Mouse (Mus musculus) stomach, embryonic 15.5 days (tissue): ENCODE measurements around the gene Spata21. TPM values are rescaled to one million over a fixed set of nuclear protein-coding genes. Genes with fewer than 3 reads are reported as not detected.
A peak's percentile ranks its signal among the peaks of the same experiment; 100 is the strongest.

Experiments used
- ATAC-seq: fragments of 200-750 bp; cut with Nextera tagmentation; 2 replicates; pipeline ENCODE4 v1.8.0; 2017; ENCODE audit warnings: low read depth, moderate number of reproducible peaks, moderate TSS enrichment; ENCODE audit not compliant: insufficient read depth, low FRiP score
- H3K27ac ChIP-seq: fragments of 300-500 bp; sonication (generic); 2 replicates; pipeline ENCODE4 v1.5.1; 2015; ENCODE audit warnings: mild to moderate bottlenecking, inconsistent platforms
- H3K27me3 ChIP-seq: fragments of 300-500 bp; sonication (generic); replicated peaks from 2 replicates; pipeline ENCODE4 v1.6.1; 2015; ENCODE audit warnings: inconsistent platforms
- H3K36me3 ChIP-seq: fragments of 300-500 bp; sonication (generic); 2 replicates; pipeline ENCODE4 v1.6.1; 2015; ENCODE audit warnings: inconsistent platforms
- H3K4me1 ChIP-seq: fragments of 300-500 bp; sonication (generic); 2 replicates; pipeline ENCODE4 v1.6.1; 2015; ENCODE audit warnings: inconsistent platforms
- H3K4me2 ChIP-seq: fragments of 300-500 bp; sonication (generic); 2 replicates; pipeline ENCODE4 v1.6.1; 2015; ENCODE audit warnings: mild to moderate bottlenecking, inconsistent platforms
- H3K4me3 ChIP-seq: fragments of 300-500 bp; sonication (generic); replicated peaks from 2 replicates; pipeline ENCODE4 v1.5.1; 2015; ENCODE audit warnings: inconsistent platforms
- H3K9ac ChIP-seq: fragments of 300-500 bp; sonication (generic); 2 replicates; pipeline ENCODE4 v1.6.1; 2015; ENCODE audit warnings: inconsistent platforms
- H3K9me3 ChIP-seq: fragments of 300-500 bp; sonication (generic); 2 replicates; pipeline ENCODE4 v1.6.1; 2016; ENCODE audit warnings: inconsistent platforms
- WGBS: fragments of 180-500 bp; shearing (Covaris S2); methylation state at CpG from one replicate; pipeline ENCODE4 v1.1.7; 2015; 5-methylcytosine and 5-hydroxymethylcytosine counted together
- polyA plus RNA-seq: library from polyadenylated mRNA; unstranded; fragments of >200 nt; fragmentation: Nextera tagmentation; extraction: Ambion mirVana; gene quantifications from 2 replicates; pipeline ENCODE4 v1.2.1, GENCODE M21; 2015

The Spata21 gene
- polyA plus RNA-seq, 1 experiment from 2014 or later: 0.15 TPM

- WGBS: under 1% methylated on average over 67 of the region's 67 CpGs
- Histone ChIP-seq H3K9ac (peak within 1 kb of the TSS; percentile 93), H3K4me3 (peak within 1 kb of the TSS; percentile 93), H3K4me1 (peaks cover 16% of the 10 kb centered on the region), H3K4me2 (peak within 1 kb of the TSS; percentile 76), H3K27ac (peak within 1 kb of the TSS; percentile 72), H3K9me3 (no peaks in the 10 kb centered on the region), H3K27me3 (no peaks in the 10 kb centered on the region), H3K36me3 (peaks cover 4% of the 10 kb centered on the region; the same call in 1 of the 2 replicates)
- peak; percentile 89 for ATAC-seq
Observed at GRCm38 (mm10) chr4:141077681-141078509, 10.2 kb upstream of the Spata21 start, which contains the start of gene Necap2. Gene Necap2 (minus strand): TSS chr4:141078357.

DNA sequence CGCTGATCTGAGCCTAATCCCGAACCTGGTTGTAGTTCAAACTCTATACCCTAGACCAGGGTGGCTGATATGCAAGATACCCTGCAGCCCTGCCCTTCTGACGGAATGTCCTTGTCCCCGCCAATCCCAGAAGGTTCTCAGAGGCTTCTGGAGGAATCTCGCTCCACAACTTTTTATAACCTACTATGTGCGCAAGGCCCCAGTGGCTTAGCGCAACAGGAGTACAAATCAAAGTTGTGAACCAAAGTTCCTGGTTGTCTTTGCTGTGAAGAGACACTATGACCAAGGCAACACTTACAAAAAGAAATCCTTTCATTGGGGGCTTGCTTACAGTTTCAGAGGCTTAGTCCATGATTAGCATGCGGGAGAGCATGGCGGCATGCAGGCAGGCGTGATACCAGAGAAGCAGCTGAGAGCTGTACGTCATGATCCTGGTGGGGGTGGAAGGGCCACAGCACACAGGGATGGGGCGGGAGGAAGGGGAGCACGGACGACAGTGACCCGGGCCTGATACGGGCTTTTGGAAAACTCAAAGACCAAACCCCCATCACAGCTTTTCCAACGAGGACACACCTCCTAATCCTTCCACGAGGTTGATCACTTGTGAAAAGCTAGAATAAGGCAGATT lies 9.5 kb upstream of the Spata21 start:
- no peak overlapping the region for H3K27ac ChIP-seq
- no peaks in the 10 kb centered on the region for H3K27me3 ChIP-seq
- H3K4me3 ChIP-seq: peak overlapping the region; percentile 93
- H3K36me3 ChIP-seq: no peaks in the 10 kb centered on the region
- no peak overlapping the region for H3K4me2 ChIP-seq
- H3K4me1 ChIP-seq: peaks cover 16% of the 10 kb centered on the region
- no peak overlapping the region for H3K9ac ChIP-seq
- H3K9me3 ChIP-seq: no peaks in the 10 kb centered on the region
- WGBS: 70% methylated on average over 18 of the region's 18 CpGs
- ATAC-seq: no peak

DNA sequence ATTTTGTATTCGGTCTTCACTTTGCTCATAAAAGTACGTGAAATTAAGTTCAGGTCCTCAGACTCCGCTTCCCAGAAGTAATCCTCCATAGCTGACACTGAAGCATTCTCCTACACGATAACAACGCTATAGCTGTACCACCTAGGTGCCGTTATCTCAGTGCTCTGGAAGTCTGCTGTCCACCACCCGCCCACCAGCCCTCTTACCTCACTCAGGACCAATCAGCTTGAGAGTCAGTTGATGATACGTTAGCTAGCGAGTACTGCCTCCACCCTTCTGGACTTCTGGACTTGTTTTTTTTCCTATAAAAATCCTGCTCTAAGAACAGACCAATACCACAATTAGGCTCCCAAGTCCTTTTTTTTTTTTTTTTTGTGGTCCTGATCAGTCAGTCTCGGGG lies 1.3 kb upstream of the Spata21 start:
- H3K9ac ChIP-seq: no peak overlapping the region
- WGBS: 69% methylated on average over 10 of the region's 10 CpGs

GRCm38 (mm10) chr4:141088714-141089113 lies 581 bp downstream of the Spata21 start:
- no peak overlapping the region for H3K27ac ChIP-seq
- no peak overlapping the region for H3K4me2 ChIP-seq
- ATAC-seq: no peak
- H3K4me3 ChIP-seq: no peak overlapping the region
- WGBS: 59% methylated on average over 9 of the region's 9 CpGs
- H3K9me3 ChIP-seq: no peaks in the 10 kb centered on the region
- no peaks in the 10 kb centered on the region for H3K4me1 ChIP-seq
- H3K9ac ChIP-seq: no peak overlapping the region
- H3K36me3 ChIP-seq: no peaks in the 10 kb centered on the region
- H3K27me3 ChIP-seq: no peaks in the 10 kb centered on the region

More for the DNA sequence above, 1.3 kb upstream of the Spata21 start:
- H3K27ac ChIP-seq: no peak overlapping the region
- no peak overlapping the region for H3K4me2 ChIP-seq
- no peaks in the 10 kb centered on the region for H3K27me3 ChIP-seq
- ATAC-seq: peak; percentile 43; the same call in 1 of the 2 replicates
- H3K4me3 ChIP-seq: no peak overlapping the region
- H3K9me3 ChIP-seq: no peaks in the 10 kb centered on the region
- no peaks in the 10 kb centered on the region for H3K36me3 ChIP-seq
- H3K4me1 ChIP-seq: no peaks in the 10 kb centered on the region

GRCm38 (mm10) chr4:141095016-141095415 lies 6.9 kb downstream of the Spata21 start:
- WGBS: 76% methylated on average over 10 of the region's 10 CpGs
- Histone ChIP-seq H3K27ac (no peak overlapping the region), H3K9ac (no peak overlapping the region), H3K4me3 (no peak overlapping the region), H3K36me3 (no peaks in the 10 kb centered on the region), H3K9me3 (no peaks in the 10 kb centered on the region), H3K27me3 (no peaks in the 10 kb centered on the region), H3K4me1 (no peaks in the 10 kb centered on the region), H3K4me2 (no peak overlapping the region)
- no peak for ATAC-seq

- no peak overlapping the region for H3K9ac ChIP-seq
Observed at GRCm38 (mm10) chr4:141096710-141097109, 8.6 kb downstream of the Spata21 start.

DNA sequence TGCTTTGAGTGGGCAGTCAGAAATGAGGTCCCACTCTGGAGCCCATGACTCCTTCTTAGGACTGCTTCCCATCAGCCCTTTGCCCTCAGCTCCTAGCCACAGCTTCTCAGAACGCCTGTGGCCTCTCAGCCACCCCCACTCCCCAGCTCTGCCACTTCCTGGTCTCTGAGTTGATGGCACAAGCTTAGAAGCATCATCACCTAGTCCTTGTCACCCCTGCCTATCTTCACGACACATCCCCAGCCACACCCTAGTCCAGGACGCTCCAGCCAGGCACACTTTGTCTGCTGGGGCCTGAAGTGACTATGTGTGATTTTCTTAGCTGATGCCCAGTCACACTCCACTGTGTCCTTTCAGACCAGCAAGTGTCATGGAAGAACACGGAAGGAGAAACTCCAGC lies 10.8 kb downstream of the Spata21 start:
- WGBS: 71% methylated on average over 4 of the region's 4 CpGs
- Histone ChIP-seq H3K9me3 (no peaks in the 10 kb centered on the region), H3K4me1 (no peaks in the 10 kb centered on the region), H3K4me2 (no peak overlapping the region), H3K36me3 (no peaks in the 10 kb centered on the region), H3K27me3 (no peaks in the 10 kb centered on the region), H3K4me3 (no peak overlapping the region), H3K27ac (no peak overlapping the region), H3K9ac (no peak overlapping the region)
- no peak for ATAC-seq

More at GRCm38 (mm10) chr4:141096710-141097109, 8.6 kb downstream of the Spata21 start:
- no peak overlapping the region for H3K27ac ChIP-seq
- H3K27me3 ChIP-seq: no peaks in the 10 kb centered on the region
- H3K4me2 ChIP-seq: no peak overlapping the region
- no peak for ATAC-seq
- WGBS: 15% methylated on average over 9 of the region's 9 CpGs
- no peaks in the 10 kb centered on the region for H3K9me3 ChIP-seq
- no peak overlapping the region for H3K4me3 ChIP-seq
- no peaks in the 10 kb centered on the region for H3K36me3 ChIP-seq
- H3K4me1 ChIP-seq: no peaks in the 10 kb centered on the region

DNA sequence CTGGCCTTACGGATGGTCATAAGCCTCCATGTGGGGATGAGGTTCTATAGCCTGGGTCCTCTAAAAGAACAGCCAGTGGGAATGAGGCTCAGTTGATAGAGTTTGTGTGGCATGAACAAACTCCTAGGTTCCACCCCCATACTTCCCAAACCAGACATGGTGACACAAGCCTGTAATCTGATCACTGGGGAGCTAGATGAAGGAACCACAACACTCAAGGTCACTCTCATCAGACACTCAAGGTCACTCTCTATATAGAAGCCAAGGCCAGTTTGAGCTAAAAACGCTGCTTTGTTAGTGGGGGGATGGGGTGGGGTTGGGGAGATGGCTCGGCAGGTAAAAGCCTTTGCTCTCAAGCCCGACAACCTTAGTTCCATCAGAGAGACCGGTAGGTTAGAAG lies 11.8 kb downstream of the Spata21 start:
- Histone ChIP-seq H3K4me1 (no peaks in the 10 kb centered on the region), H3K4me3 (no peak overlapping the region), H3K4me2 (no peak overlapping the region), H3K9ac (no peak overlapping the region), H3K36me3 (no peaks in the 10 kb centered on the region), H3K27me3 (no peaks in the 10 kb centered on the region), H3K27ac (no peak overlapping the region), H3K9me3 (no peaks in the 10 kb centered on the region)
- no peak for ATAC-seq
- 67% methylated on average over 5 of the region's 5 CpGs for WGBS

DNA sequence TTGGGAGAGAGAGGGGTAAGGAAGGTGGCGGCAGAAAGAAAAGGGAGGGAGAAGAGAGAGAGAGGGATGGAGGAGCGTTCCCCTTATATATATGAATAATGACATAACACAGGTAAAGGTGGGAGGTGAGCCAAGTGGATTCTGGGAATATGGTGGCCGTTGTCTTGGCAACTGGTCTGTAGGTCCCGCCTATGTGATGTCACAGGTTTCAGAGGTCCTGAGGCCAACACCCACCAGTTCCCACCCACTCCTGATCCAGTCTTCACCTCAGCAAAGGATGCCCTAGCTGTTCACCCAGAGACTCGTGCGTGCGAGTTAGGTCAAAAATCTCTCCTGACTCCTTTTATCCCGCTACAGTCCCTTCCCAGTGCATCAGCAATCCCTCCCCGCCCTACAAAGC lies 13.2 kb downstream of the Spata21 start:
- H3K4me1 ChIP-seq: no peaks in the 10 kb centered on the region
- H3K9me3 ChIP-seq: no peaks in the 10 kb centered on the region
- no peak overlapping the region for H3K27ac ChIP-seq
- no peak overlapping the region for H3K9ac ChIP-seq
- 86% methylated on average over 9 of the region's 9 CpGs for WGBS
- no peaks in the 10 kb centered on the region for H3K36me3 ChIP-seq
- H3K27me3 ChIP-seq: no peaks in the 10 kb centered on the region
- no peak overlapping the region for H3K4me2 ChIP-seq
- H3K4me3 ChIP-seq: no peak overlapping the region
- ATAC-seq: no peak

DNA sequence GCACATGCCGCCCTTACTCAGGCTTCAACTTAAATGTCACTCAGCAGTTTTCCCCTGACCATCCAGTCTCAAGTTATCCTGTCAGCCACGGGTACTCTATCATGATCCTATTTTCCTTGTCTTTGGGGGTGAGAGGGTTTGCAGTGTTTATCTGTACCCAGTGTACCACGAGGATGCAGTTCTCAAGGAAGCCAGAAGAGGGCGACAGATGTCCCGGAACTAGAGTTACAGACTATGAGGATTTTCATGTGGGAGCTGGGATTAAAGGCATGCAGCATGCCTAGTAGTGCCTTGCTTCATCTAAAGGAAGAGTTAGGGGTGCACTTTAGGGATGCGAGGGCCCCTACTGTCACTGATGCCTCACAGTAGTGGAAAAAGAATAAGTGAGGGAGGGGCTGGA lies 13.7 kb downstream of the Spata21 start:
- no peaks in the 10 kb centered on the region for H3K36me3 ChIP-seq
- H3K27me3 ChIP-seq: no peaks in the 10 kb centered on the region
- H3K4me3 ChIP-seq: no peak overlapping the region
- H3K9ac ChIP-seq: no peak overlapping the region
- H3K4me2 ChIP-seq: no peak overlapping the region
- no peak overlapping the region for H3K27ac ChIP-seq
- H3K9me3 ChIP-seq: no peaks in the 10 kb centered on the region
- 57% methylated on average over 6 of the region's 6 CpGs for WGBS
- no peaks in the 10 kb centered on the region for H3K4me1 ChIP-seq
- no peak for ATAC-seq

- Histone ChIP-seq H3K4me1 (no peaks in the 10 kb centered on the region), H3K4me3 (no peak overlapping the region), H3K36me3 (peaks cover 12% of the 10 kb centered on the region), H3K9ac (no peak overlapping the region), H3K27ac (no peak overlapping the region), H3K27me3 (no peaks in the 10 kb centered on the region), H3K9me3 (no peaks in the 10 kb centered on the region), H3K4me2 (no peak overlapping the region)
- ATAC-seq: no peak
- 77% methylated on average over 16 of the region's 16 CpGs for WGBS
Observed at GRCm38 (mm10) chr4:141106526-141107183, 18.5 kb downstream of the Spata21 start.

- peaks cover 17% of the 10 kb centered on the region for H3K36me3 ChIP-seq
- H3K9me3 ChIP-seq: no peaks in the 10 kb centered on the region
- no peak for ATAC-seq
- no peaks in the 10 kb centered on the region for H3K27me3 ChIP-seq
- H3K27ac ChIP-seq: no peak overlapping the region
- WGBS: 36% methylated on average over 10 of the region's 10 CpGs
- no peak overlapping the region for H3K4me3 ChIP-seq
- H3K9ac ChIP-seq: no peak overlapping the region
- H3K4me1 ChIP-seq: no peaks in the 10 kb centered on the region
- H3K4me2 ChIP-seq: no peak overlapping the region
Observed at GRCm38 (mm10) chr4:141108196-141108732, 20.1 kb downstream of the Spata21 start.
